Mouse (Mus musculus) stomach, postnatal 0 days (tissue): Measurements from ENCODE around the gene Cers5.

Experiments used
- CTCF ChIP-seq: IDR thresholded peaks from 2 replicates; pipeline ENCODE4 v1.5.1; 2016; ENCODE audit warnings: antibody characterized with exemption, low read depth, mild to moderate bottlenecking, moderate library complexity
- EP300 ChIP-seq: optimal IDR thresholded peaks from 2 replicates; pipeline ENCODE3; 2016; ENCODE audit warnings: antibody characterized with exemption

DNA sequence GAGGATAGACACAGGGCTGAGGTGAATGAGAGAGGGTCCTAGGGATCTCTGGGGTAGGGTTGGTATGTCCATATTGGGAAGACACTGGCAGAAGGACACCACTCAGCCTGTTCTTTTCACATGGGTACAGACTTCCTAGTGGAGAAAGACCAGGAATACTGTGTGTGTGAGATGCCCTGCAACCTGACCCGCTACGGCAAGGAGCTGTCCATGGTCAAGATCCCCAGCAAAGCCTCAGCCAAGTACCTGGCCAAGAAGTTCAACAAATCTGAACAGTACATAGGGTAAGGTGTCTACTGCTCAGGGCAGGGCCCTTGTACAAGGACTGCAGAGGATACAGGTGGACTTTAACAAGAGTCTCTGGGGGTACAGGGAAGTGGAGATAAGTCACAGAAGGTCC lies 75.4 kb downstream of the Cers5 start:
- TF ChIP-seq EP300 (no peak), CTCF (no peak)
